Mouse (Mus musculus) adrenal gland, adult 2 months (tissue): ENCODE data around the gene Cpt1c. TPM values are rescaled to one million over a fixed set of nuclear protein-coding genes. Genes with fewer than 3 reads are reported as not detected.
"Not testable (repeated sequence)": the region's sequence is repeated elsewhere in the genome, so short reads cannot be mapped to it uniquely, and the experiment has no call there.

Experiments
- DNase-seq: peaks from one replicate; pipeline ENCODE4 v3.0.0; 2021
- long read RNA-seq: library from polyadenylated mRNA; stranded (forward); transcript quantifications from one replicate; pipeline ENCODE4 v2.0.0, GENCODE M21; 2021
- polyA plus RNA-seq: library from polyadenylated mRNA; depleted of rRNA; stranded (reverse); fragments of >200 nt; gene quantifications from 2 replicates; pipeline ENCODE4 v1.2.3, GENCODE M21; 2012; rRNA removed
- total RNA-seq, 2 experiments: library from RNA; stranded (reverse); gene quantifications; 2 replicates each; pipeline ENCODE4 v1.2.3; 2021

The Cpt1c gene
- total RNA-seq (10 to 100 TPM in 1 of 2 experiments, 1 to 10 TPM in 1; 7.3 to 13.5 TPM), polyA plus RNA-seq (29.6 and 37.5 TPM in 2 replicates)
- long read RNA-seq, partial matches to known transcripts, result 5 of 12 reads
- long read RNA-seq, other reads (novel, unspliced or antisense), result 4 of 12 reads

DNA sequence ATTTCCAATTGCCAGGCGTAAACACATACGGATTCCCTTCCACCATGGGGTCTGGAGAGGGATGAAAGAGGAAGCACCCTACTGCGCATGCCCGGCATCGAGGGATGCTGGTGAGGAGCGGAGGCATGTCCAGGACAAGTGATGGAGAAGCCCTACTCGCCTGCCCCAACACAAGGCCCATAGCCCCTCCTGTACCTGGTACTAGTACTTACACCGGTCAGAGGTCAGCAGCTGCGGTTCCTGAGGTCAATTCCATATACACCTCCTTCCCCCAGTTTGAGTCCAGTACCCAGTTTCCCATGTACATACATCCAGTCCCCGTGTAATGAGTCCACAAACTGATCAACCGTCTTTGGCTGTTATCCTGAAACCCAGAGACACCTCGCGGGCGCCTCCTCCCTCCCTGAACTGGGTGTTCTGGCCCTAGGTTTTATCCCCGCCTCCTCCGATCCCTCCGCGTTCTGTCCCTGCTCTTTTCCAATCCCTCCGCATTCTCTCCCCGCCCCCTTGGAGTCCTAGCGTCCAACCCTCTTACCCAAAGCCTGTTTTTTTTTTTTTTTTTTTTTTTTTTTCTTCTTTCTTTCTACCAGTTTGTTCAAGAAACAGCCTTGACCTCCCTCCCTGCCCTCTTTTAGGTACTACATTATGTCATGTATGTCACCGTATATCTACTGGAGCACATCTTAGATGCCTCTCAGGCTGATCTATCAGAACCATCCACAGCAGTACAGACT lies at the start of gene Cpt1c:
Gene Cpt1c, minus strand, starts transcription at position 469 of the 734 bp plus-strand sequence.
- peak; percentile 85 for DNase-seq

DNA sequence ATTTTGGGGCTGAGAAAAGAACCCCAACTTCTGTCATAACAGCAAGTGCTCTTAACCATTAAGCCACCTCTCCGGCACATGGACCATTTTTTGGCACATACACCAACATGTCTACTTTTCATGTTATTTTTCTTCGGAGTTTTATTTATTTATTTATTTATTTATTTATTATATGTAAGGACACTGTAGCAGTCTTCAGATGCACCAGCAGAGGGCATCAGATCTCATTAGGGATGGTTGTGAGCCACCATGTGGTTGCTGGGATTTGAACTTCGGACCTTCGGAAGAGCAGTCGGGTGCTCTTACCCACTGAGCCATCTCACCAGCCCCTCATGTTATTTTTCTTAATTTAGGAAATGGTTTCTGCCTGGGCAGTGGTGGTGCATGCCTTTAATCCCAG lies 49.1 kb upstream of the Cpt1c start:
- DNase-seq, result not testable (repeated sequence)

DNA sequence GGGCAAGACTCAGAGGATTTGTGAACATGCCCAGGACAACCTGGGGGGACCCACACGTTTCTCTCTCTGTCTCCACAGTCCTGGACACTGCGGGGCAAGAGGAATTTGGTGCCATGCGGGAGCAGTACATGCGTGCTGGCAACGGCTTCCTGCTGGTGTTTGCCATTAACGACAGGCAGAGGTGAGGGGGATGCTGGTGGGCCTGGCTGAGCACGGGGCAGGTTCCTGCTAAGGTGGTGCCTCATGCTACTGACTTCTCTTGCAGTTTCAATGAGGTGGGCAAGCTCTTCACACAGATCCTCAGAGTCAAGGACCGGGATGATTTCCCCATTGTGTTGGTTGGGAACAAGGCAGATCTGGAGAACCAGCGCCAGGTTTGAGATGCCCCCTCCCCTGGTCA lies 45.6 kb upstream of the Cpt1c start:
- no peak for DNase-seq

DNA sequence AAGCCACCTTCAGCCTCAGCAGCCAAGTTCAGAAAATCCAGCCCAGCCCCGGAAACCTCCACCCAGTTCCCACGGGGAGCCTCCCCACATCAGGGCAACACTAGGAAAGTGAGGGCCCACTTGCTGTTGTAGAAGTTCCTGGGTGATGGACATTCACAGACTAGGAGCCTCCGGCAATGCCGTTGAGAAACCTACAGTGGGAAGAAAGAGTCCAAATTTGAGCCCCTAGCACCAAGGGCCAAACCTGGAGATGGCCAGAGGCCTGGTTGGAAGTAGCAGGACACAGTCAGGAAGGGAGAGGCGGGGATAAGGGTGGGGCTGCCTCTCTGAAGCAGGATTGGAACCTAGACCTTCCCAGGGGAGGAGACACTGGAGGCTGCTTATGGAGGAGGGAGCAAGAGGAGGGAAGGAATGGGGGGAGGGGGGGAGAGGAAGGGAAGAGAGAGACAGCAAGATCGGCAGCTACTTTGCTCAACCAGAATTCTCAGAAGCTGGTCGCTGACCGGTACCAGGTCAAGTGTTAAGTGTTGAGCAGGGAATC lies 44.5 kb upstream of the Cpt1c start:
- DNase-seq, result peak; percentile 84

DNA sequence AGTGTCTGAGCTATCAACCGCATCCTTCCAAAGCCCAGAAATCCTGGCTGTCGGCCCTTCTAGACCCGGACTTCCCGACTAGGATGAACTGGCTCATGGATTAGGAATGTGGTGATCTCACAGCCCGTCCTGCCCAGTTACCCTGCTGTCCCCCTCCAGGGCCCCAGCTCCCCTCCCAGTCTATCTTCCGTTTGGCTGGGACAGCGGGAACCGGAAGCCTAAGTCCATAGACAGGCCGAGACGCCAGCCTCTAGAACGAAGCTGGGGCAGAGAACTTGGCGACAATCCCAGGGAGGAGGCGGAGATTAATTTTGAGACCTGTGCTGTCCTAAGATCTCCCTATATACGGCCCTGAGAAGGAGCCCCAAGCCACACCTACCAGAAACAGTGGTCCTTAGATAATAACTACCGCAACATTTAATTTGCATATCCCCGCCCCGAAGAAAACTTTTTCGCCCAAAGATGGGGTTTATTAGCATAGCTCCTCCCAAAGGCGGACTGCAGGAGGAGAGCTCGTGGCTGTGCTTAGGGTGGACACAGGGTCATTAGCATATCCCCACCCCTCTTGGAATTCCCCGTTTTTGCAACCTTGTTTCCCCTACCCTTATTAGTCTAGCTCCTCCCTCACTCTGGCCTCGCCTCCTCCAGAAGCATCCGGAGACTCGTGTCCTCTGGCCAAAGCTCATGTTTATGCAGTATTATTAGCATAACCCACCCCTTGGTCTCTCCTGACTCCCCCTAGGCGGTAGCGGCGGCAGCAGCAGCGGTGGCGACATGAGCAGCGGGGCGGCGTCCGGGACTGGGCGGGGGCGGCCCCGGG lies 42.8 kb upstream of the Cpt1c start, which contains the start of gene Rras:
Gene Rras, plus strand, starts transcription at position 720 of the 820 bp plus-strand sequence.
- peak; percentile 96 for DNase-seq

DNA sequence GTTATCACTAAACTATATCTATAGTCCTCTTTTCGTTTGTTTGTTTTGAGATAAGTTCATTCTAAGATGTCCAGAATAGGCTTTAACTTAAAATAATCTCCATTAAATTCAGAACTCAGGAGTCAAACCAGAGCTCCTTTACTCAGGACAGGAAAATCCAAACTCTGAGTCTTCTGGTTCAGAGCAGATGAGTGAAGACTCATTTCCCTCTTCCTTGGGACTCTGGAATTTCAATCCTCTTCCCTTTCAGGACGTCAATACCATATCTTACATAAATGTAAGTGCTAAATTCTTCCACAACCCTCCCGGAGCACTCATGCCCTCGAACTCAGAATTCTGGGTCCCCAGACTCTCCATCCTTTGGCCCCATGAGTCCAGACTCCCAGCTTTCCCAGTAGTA lies 42.1 kb upstream of the Cpt1c start:
- DNase-seq, result no peak

DNA sequence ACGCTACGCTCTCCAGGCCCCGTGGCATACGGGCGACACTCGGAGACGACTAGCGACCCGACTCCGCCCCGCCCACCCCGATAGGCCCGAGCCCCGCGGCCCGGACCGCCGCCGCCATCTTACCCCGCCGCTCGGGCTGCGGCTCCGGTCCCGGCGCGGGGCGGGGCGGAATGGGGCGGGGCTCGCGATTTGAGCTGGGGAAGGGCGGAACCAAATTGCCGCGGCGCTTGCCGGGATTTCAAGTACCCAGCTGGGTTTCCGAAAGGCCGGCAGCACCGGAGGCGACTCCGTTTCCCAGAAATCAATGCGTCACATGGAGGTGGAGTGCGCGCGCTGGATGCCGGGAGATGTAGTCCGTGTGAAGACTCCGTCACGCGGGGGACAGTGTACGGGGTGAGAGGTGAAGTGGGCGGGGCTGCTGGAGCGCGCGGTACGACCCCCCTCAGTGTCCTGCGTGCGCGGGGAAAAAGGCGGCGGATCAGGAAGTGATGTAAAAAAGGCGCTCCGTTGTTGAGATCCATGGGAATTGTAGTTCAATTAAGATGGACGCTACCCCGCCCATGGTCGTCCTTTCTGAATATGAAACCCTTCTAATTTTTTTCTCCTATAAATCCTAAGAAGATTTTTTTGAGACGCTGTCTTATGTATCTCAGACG lies 41.4 kb upstream of the Cpt1c start, which contains the start of gene Scaf1:
Gene Scaf1, minus strand, starts transcription at position 407 of the 656 bp plus-strand sequence.
- peak; percentile 100 for DNase-seq

DNA sequence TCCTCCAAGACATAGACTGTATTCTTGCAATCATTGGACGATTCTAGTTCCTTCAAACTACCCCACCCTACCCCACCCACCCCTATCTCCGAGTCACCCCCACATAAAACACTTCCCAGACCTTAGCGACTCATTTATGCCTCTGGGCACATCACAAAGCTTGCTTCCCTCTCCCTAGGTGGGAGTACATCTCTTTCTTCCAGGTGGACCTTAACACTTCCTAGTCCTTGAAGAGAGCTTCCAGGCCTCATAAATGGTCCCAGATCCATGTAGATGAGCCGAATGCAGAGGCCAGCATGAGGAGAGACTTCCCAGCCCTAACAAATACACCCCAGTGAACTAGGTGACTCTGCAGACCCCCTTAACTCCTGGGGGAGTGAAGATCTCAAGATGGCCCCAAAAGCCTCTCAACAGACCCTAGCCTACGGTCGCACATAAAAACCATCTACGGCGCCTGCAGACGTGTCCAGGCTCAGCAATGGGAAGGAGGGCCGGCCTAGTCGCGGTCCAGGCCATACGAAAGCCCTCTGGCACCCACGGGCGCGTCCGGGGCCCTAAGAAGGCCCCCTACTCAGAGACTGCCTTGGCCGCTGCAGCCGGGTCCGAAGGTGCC lies 40.8 kb upstream of the Cpt1c start:
- DNase-seq, result no peak

DNA sequence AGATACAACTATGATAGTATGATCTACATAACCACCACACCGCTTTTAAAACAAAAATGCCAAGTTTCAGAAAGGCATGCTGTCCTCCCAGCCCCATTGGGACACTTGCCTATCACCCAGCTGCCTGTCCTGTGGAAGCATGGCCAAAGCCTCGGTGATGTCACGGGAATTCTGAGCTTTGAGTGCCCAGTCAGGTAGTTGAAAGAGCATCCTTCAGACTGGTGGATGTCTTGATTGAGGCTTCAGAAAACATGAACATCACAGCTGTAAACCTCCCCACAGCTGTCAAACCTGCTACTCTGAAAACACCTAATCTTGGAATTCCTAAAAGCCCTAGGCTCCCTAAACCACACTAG lies 39.4 kb upstream of the Cpt1c start:
- DNase-seq, result no peak

DNA sequence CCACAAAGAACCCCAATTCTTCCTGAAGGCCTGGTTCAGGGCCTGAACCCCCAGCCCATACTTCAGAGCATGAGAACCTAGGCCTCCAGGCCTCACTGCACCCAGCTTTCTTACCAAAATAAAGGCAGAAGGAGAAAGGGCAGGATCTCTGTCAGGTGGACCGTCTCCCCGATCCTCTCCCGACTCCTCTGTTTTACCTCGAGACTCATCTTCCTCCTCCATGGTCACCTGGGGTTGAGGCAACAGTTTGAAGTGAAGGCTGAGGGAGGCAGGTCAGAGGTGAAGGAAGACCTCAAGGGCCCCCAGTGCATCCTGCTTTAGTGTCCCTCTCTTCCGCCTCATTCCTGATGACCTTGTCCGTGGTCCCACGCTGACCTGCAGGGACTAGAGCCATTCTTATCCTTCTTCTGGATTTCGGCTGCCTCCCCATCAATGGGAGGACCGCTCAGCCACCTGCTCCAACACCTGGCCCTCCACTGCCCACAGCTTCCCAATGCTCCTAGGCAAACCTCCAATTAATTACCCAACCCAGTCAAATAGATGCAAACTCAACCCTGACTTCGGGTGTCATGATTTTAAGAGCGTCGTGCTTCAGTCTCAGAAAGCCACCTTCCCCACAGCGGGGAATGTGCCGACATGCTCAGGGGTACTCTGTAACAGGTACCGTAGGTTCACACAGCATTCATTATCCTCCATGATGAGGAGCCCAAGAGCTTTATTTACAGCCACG lies 38.9 kb upstream of the Cpt1c start:
- DNase-seq, result no peak

DNA sequence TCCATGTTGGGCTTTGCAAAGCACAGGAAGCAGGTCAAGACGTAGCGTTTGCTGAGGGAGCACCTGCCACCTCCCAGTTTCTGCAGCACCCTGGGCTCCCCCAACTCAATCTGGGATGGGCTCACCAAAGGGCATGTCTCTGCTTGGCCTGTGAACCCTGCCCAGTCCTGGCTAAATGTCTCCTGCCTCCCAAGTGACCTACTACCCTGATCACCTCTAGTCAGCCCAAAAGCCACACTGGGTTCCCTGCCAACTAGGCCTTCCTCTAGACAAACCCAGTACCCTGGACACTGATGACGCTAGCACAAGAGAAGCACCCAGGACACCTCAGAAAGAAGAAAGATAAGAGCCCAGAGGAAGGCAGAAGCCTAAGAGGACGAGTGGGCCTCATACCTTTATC lies 38.2 kb upstream of the Cpt1c start:
- DNase-seq, result no peak

DNA sequence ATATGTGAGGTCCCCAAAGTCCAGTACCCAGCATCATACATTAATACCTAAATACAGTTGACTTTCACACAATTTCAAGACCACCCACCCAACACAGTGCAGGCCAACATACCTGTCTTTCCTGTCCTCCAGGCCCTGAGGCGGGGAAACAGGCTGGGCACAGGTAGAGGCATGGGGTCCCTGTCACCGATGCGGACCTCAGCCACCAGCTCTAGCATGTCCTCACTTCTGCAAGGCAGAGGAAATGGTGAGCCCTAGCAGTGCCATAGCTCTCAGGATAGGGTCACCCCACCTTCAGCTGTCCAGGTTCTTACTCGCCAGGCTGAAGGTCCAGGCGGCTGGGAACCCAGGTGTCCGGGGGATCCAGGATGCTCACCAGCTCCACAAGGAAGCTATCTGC lies 37.4 kb upstream of the Cpt1c start:
- DNase-seq, result no peak

DNA sequence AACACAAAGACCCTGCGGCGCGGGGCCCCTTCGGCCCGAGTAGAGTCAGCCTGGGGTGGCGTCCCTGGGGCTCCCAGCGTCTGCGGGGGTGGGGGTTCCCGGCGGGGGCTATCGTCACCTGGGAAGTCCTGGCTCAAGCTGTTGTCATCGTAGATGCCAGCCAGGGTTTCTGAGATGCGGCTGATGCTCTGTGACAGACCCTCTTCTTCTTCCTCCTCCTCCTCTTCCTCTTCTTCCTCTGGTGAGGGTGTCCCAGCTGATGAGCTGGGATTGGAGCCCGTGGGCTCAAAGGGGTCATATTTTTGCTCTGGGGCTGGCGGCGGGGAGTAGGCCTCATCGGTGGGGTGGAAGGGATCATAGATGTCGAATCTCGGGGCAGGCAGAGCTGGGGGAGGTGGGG lies 33.8 kb upstream of the Cpt1c start:
- no peak for DNase-seq

DNA sequence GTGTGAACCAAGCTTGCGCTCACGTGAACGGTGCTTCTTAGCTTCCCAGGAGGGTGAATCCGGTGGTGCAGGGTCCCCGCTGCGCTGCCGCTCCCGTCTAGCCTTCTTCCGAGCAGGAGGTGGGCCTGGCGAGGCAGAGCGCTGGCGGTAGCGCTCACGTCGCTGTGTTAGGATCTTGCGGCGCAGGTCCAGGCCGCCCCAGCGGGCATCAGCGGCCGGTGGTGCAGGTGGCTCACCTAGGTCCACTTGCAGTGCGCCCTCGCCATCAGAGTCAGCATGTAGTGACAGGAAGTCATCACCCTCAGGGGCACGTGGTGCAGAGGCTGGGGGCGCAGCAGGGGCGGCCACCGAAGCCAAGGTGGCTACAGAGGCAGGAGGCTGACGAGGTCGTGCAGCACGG lies 33.2 kb upstream of the Cpt1c start:
- no peak for DNase-seq

DNA sequence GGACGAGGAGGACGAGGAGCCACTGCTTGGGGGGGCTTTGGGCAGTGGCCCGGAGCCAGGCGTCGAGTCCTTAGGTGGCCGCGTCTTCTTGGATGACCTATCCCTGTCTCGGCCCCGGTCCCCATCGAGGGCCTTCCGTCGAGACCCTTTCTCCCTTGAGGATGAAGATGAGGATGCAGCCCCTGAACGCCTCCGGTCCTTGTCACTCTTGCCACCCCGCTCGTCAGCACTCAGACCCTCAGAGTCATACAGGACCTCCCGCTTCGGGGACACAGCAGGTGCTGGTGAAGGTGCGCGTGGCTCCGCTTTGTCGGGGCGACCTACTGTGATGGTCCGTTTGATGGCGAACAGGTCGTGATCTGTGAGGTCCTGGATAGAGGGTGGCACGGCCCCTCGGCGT lies 32.5 kb upstream of the Cpt1c start:
- no peak for DNase-seq

DNA sequence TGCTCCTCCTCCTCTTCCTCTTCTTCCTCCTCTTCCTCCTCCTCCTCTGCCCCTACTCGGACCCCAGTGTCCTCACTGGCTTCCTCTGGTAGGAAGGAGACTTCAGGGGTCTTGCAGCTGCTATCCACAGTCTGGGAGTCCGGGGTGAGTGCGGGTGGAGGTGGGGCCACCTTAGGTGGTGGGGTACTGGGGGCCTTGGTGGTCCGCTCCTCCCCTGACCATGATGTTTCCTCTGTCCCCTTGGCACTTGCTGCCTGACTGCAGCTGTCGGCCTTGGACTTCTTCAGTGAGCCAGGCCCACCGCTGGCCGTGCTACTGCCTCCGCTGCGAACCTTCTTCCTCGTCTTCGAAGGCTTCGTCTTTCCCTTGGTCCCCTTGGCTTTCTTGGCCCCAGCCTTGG lies 31.9 kb upstream of the Cpt1c start:
- no peak for DNase-seq

DNA sequence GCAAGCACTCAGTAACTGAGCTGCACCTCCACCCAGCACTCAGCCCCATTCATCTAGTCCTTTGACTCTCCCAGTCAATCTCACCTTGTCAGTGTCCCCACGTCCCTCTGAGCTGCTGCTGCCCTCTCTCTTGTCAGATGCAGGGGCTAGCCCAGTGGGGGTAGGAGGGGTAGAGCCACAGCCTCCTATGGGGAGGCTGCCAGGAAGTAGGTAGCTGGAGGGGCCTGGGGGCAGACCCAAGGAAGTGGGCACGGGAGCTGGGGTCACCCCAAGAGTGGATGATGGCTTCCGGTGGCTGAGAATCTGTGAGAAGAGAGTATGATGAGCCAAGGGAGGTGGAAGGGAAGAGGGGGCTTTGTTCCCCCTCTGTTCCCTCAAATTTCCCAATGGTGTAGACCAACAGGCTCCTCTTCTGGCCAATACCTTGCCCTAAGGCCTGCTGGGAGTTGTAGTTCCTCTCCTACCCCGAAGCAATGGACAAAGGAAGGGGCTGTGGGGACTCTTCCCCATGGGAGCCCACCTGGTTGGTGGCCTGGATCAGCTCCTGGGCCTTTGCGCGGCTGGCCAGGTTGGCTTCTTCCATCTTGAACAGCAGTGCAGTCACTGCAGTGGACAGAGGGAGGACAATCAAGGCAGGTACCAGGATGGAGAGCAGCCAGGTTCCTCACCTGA lies 30.8 kb upstream of the Cpt1c start:
- DNase-seq, result no peak

DNA sequence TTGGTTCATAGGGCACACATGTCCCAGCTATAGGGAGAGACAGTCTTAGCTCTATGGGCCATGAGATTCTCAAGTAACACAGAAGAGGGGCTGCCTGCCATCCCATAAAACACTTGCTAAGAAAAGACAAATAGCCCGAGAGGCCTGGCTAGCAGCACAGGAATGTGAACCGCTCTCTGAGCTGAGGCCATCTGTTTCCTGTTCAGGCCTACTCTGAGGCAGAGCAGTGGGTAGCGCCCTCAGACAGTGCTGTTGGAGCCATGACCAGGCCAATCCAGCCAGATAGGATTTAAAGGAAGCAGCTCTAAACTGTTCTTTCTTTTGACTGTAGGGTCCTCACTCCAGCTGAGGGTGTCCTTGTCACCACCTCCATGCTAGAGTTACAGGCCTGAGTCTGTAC lies 29.9 kb upstream of the Cpt1c start:
- DNase-seq, result no peak

DNA sequence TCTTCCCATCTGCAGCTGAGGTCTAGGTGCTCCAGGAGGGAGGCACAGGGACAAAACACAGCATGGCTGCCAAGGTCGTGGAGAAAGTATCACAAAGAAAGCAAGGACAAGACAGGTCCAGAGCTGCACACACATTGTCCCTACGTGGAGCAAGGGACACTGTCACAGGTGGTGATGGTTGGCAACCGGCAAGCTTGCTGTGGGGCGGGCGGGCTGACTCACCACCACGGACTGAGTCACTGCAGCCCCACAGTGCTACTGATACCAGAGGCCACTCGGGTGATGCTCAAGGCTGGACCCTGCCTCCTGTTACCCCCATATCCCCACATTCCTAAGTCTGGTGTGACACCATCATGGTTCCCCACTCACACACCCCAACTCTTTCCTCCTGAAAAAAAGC lies 27.8 kb upstream of the Cpt1c start:
- peak; percentile 78 for DNase-seq

DNA sequence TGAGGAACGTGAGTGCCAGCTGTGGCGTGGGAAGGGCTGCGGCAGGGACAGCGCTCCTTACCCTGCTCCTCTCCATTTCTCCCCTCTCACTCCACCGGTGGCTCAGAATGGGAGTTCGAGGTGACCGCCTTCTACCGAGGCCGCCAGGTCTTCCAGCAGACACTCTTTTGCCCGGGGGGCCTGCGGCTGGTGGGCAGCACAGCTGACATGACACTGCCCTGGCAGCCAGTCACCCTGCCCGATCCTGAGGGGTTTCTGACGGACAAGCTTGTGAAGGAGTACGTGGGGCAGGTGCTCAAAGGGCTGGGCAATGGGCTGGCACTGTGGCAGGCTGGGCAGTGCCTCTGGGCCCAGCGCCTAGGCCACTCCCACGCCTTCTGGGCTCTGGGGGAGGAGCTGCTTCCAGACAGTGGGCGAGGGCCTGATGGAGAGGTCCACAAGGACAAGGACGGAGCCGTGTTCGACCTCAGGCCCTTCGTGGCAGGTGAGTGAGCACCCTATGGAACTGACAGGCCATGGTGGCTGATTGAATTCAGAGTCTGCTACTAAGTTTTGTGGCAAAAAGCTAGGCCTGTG lies 26.0 kb upstream of the Cpt1c start:
- peak; percentile 45 for DNase-seq
